Mouse (Mus musculus): ENCODE measurements around the gene Fam129a. TPM values are rescaled to one million over a fixed set of nuclear protein-coding genes. Genes with fewer than 3 reads are reported as not detected.
A peak's percentile ranks its signal among the peaks of the same experiment; 100 is the strongest.

Fam129a gene
- polyA plus RNA-seq, 1 experiment from 2014 or later: 10.5 TPM

DNA sequence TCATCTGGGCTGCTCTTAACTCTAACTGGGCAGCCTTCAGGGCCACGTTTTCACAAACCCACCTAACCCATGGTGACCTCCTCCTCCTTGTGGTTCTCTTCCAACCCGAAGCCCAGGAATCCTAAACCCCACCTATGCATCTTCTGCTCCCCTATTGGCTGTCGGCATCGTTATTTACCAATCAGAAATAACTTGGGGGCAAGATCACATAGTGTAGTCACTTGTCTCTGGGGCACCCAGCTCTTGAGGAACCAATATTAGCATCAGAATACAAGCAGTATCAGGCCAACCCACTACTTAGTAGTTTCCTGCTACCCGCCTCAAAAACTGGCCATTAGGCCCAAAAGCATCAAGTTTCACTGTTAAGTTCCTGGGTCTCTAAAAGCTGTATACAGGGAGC is 141.7 kb downstream of the Fam129a start:
- Histone ChIP-seq H3K27ac (no peak overlapping the region), H3K27me3 (no peaks in the 10 kb centered on the region), H3K9me3 (replicated peaks) (no peaks in the 10 kb centered on the region), H3K36me3 (no peaks in the 10 kb centered on the region), H3K9ac (no peak overlapping the region), H3K4me2 (no peak overlapping the region), H3K4me3 (replicated peaks) (no peak overlapping the region), H3K4me1 (peaks cover 14% of the 10 kb centered on the region)
- WGBS: 45% methylated on average over 5 of the region's 5 CpGs
- ATAC-seq (replicated peaks; ENCODE audit: low FRiP score): no peak

DNA sequence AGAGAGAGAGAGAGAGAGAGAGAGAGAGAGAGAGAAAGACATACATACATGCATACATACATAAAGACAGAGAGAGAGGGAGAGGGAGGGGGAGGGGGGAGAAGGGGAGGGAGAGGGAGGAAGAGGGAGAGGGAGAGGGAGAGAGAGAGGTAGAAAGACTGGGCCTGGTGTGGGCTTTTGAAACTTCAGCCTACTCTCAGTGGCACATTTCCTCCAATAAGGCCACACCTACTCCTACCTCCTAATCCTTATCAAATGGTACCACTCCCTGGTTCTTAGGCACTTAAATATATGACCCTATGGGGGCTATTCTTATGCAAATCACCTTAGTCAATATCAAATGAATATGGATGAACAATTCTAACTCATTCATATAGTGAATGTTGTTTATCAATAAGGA is 142.6 kb downstream of the Fam129a start:
- ATAC-seq (replicated peaks; ENCODE audit: low FRiP score): no peak
- Histone ChIP-seq H3K27ac (no peak overlapping the region), H3K36me3 (no peaks in the 10 kb centered on the region), H3K4me1 (peaks cover 12% of the 10 kb centered on the region), H3K9ac (no peak overlapping the region), H3K9me3 (replicated peaks) (no peaks in the 10 kb centered on the region), H3K4me2 (no peak overlapping the region), H3K4me3 (replicated peaks) (no peak overlapping the region), H3K27me3 (no peaks in the 10 kb centered on the region)

DNA sequence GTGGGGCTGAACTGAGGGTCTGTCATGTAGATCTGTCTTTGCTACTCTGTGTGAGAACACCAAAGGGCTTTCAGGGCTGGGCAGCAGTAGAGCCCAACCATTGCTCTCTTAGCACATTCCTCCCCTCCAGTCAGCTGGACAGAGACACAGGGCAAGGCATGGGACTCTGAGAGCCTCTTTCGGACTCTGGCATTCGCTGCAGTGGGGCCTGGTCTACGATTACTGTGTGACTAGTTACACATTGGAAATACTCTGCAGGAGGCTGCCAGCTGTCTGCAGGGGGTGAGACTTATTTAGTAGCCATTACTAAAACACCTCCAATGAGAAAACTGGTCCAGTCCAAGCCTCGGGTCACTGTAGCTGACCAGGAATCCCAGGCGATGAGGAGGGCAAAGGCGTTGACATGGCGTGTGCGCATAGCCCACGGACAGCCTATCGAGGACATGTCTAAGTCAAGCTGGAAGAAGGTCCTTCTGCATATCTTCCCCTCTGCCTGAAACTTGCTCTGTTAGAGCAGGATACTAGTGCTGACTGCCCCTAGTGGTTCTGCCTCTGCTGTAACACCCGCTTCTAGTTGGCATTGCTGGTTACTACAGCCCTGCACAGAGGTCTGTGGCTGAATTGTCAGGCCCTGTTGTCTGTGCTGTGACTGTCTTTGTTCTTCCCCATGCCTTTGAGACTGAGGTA is 145.2 kb downstream of the Fam129a start:
- ATAC-seq (replicated peaks; ENCODE audit: low FRiP score): peak; percentile 93
- H3K27ac ChIP-seq: peak overlapping the region; percentile 70

DNA sequence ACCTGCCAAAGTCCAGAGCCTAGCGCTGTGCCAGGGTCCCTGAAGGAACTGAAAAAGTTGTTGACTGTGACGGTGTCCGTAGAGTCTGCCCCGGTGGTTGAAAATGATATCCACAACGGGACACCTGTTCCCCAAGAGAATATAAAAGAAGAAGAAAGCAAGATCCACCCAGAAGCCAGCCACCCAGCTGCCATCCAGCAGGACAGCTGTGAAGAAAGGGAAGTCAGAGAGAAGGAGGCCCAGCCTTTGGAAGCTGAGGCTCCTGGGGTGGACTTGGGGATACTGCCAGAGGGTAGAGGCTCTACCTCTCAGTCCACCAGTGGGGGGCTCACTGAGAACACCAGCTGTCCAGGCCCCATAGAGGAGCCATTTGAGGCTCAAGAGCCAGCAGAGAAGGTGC is 146.6 kb downstream of the Fam129a start:
- Histone ChIP-seq H3K36me3 (no peaks in the 10 kb centered on the region), H3K4me3 (replicated peaks) (no peak overlapping the region), H3K9ac (no peak overlapping the region), H3K27ac (no peak overlapping the region), H3K4me1 (0 out of 2 replicates have a peak, but pooled peaks cover 5% of the 10 kb centered on the region), H3K27me3 (no peaks in the 10 kb centered on the region), H3K4me2 (no peak overlapping the region), H3K9me3 (replicated peaks) (no peaks in the 10 kb centered on the region)
- 93% methylated on average over 5 of the region's 5 CpGs for WGBS
- no peak for ATAC-seq (replicated peaks; ENCODE audit: low FRiP score)

More for the DNA sequence above, 145.2 kb downstream of the Fam129a start:
- H3K9me3 ChIP-seq (replicated peaks): no peaks in the 10 kb centered on the region
- H3K36me3 ChIP-seq: no peaks in the 10 kb centered on the region
- no peak overlapping the region for H3K4me2 ChIP-seq
- 0 out of 2 replicates have a peak, but pooled peaks cover 5% of the 10 kb centered on the region for H3K4me1 ChIP-seq
- H3K4me3 ChIP-seq (replicated peaks): no peak overlapping the region
- H3K9ac ChIP-seq: no peak overlapping the region
- 72% methylated on average over 11 of the region's 11 CpGs for WGBS
- no peaks in the 10 kb centered on the region for H3K27me3 ChIP-seq

DNA sequence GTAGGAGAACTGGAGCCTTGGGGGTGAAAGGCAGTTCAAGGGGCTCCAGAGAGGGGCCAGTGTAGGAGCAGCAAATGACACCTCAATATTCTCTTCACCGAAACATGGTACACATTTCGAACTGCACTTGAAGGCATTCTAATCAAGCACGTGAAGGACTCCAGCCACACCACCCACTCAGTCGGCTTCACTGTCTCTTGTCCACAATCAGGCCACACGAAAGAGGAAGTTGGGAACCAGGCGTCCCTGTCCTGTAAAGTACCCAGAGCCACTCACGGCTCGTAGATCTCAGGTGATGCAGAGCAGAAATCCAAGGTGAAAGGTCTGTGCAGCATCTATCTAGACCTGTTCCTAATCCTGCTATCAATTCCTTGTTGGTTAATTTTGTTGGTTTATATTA is 147.6 kb downstream of the Fam129a start:
- no peak overlapping the region for H3K9ac ChIP-seq
- WGBS: 89% methylated on average over 8 of the region's 8 CpGs
- H3K4me1 ChIP-seq: 0 out of 2 replicates have a peak, but pooled peaks cover 5% of the 10 kb centered on the region
- H3K36me3 ChIP-seq: no peaks in the 10 kb centered on the region
- H3K9me3 ChIP-seq (replicated peaks): no peaks in the 10 kb centered on the region
- H3K4me2 ChIP-seq: no peak overlapping the region
- no peaks in the 10 kb centered on the region for H3K27me3 ChIP-seq
- no peak overlapping the region for H3K27ac ChIP-seq
- H3K4me3 ChIP-seq (replicated peaks): no peak overlapping the region
- no peak for ATAC-seq (replicated peaks; ENCODE audit: low FRiP score)

DNA sequence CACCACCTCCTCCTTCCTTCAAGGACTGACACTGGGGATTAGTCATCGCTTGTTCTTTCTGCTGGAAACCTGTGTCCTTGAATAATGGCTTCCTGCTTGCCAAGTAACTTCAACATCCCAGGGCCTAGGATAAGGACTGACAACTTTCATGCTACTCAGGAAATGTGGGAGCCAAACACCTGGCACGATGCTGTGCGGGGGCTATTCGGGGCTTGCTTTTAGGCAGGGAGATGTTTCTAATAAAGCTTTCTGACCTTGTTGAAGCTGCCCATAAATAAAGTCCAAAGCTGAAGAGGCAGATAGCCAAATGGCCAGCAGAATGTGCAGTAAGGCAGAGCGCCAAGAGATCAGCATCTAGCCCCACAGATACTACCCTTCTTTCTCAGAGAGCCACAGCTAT is 148.9 kb downstream of the Fam129a start:
- Histone ChIP-seq H3K9ac (no peak overlapping the region), H3K4me3 (replicated peaks) (no peak overlapping the region), H3K27me3 (no peaks in the 10 kb centered on the region), H3K9me3 (replicated peaks) (no peaks in the 10 kb centered on the region), H3K36me3 (no peaks in the 10 kb centered on the region), H3K4me2 (no peak overlapping the region), H3K27ac (no peak overlapping the region), H3K4me1 (0 out of 2 replicates have a peak, but pooled peaks cover 5% of the 10 kb centered on the region)
- no peak for ATAC-seq (replicated peaks; ENCODE audit: low FRiP score)
- WGBS: 51% methylated on average over 5 of the region's 5 CpGs

DNA sequence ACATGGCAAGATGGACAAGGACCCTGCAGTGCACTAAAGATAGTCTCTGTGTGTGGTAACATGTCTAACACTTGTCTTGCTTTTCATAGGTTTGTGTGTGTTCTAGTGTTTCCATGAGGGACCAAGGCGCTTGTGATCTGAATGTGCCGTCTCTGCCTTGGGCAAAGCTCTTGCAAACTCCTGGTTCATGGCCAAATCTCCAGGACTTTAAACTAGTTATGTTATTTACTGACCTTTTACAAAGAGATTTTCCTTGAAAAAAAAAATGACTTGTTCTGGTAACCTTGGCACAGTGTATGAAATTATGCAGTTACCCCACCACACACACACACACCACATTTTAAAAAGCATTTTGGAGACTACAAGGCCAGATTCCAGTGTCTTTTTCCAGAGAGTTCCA is 149.6 kb downstream of the Fam129a start:
- H3K27me3 ChIP-seq: no peaks in the 10 kb centered on the region
- H3K9me3 ChIP-seq (replicated peaks): no peaks in the 10 kb centered on the region
- 88% methylated on average over 2 of the region's 2 CpGs for WGBS
- H3K4me2 ChIP-seq: no peak overlapping the region
- no peak for ATAC-seq (replicated peaks; ENCODE audit: low FRiP score)
- H3K4me3 ChIP-seq (replicated peaks): no peak overlapping the region
- H3K4me1 ChIP-seq: 0 out of 2 replicates have a peak, but pooled peaks cover 5% of the 10 kb centered on the region
- no peak overlapping the region for H3K9ac ChIP-seq
- no peak overlapping the region for H3K27ac ChIP-seq
- H3K36me3 ChIP-seq: no peaks in the 10 kb centered on the region

DNA sequence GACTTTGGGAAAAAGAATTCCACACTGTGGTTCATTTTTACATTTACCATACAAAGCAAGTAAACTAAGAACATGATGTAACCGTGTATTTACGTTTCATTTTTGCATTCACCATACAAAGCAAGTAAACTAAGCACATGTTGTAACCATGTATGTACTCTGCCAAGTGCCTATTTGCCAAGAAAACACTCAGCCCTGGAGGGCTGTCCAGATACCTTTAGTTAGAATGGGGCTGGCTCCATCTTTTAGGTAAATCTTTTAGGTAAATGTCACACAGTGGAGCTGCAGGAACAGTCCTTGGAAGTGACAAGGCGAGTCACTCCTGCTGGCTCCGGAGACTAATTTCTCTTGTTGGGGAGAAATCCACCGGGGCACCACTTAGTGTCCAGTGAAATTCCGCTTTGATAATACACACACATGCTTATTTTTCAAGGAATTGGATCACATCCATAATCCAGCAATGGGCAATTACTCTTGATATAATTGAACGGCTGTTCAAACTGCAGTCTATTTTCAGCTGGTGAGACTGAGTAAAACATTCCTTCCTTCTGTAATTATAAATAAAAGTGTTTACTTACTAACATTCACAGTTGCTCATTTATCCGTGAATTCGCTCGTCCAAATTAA is 150.5 kb downstream of the Fam129a start:
- Histone ChIP-seq H3K27me3 (no peaks in the 10 kb centered on the region), H3K27ac (no peak overlapping the region), H3K9ac (no peak overlapping the region), H3K36me3 (no peaks in the 10 kb centered on the region), H3K4me3 (replicated peaks) (no peak overlapping the region), H3K4me1 (0 out of 2 replicates have a peak, but pooled peaks cover 5% of the 10 kb centered on the region), H3K4me2 (no peak overlapping the region), H3K9me3 (replicated peaks) (no peaks in the 10 kb centered on the region)
- no peak for ATAC-seq (replicated peaks; ENCODE audit: low FRiP score)
- 79% methylated on average over 10 of the region's 10 CpGs for WGBS

DNA sequence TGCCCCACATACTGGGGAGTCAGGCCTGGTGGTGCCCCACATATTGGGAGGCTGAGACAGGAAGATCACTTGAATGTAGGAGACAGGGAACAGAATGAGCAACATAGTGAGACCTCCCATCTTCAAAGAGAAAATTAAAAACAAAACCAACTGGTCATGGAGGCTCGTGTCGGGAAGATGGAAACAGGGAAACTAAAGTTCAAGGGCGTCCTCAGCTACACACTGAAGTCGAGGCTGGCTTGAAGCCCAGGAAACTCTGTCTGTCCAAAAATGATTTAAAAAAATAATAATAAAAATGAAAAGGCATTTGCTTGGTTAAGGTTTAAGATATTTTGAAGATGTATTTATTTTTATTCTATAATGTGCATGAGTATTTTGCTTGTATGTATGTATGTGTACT is 152.8 kb downstream of the Fam129a start:
- Histone ChIP-seq H3K36me3 (no peaks in the 10 kb centered on the region), H3K4me1 (0 out of 2 replicates have a peak, but pooled peaks cover 5% of the 10 kb centered on the region), H3K9ac (no peak overlapping the region), H3K4me3 (replicated peaks) (no peak overlapping the region), H3K27me3 (no peaks in the 10 kb centered on the region), H3K4me2 (no peak overlapping the region), H3K9me3 (replicated peaks) (no peaks in the 10 kb centered on the region), H3K27ac (no peak overlapping the region)
- no peak for ATAC-seq (replicated peaks; ENCODE audit: low FRiP score)
- WGBS: 74% methylated on average over 4 of the region's 4 CpGs

DNA sequence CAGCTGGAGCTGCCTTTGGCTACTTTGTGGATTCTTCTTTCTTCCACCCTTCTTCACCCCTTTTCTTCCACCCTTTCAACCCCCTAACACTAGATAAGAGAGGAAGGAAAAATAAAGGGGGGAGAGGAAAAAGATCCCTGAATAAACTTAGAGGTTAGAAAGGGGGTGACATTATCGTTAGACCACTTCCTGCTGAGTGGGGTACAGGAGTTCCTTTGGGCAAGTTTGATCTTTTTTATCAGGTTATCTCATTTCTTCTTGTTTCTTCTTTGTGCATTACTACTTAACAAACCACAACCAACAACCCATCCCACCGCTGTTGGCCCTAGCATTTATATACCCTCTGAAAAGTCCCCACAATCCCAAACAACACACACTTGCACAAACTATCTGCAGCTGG is 154.6 kb downstream of the Fam129a start:
- Histone ChIP-seq H3K9ac (no peak overlapping the region), H3K27ac (no peak overlapping the region), H3K27me3 (no peaks in the 10 kb centered on the region), H3K4me3 (replicated peaks) (no peak overlapping the region), H3K4me2 (no peak overlapping the region), H3K36me3 (no peaks in the 10 kb centered on the region), H3K9me3 (replicated peaks) (no peaks in the 10 kb centered on the region), H3K4me1 (no peaks in the 10 kb centered on the region)
- ATAC-seq (replicated peaks; ENCODE audit: low FRiP score): no peak
- 70% methylated on average over 2 of the region's 2 CpGs for WGBS

DNA sequence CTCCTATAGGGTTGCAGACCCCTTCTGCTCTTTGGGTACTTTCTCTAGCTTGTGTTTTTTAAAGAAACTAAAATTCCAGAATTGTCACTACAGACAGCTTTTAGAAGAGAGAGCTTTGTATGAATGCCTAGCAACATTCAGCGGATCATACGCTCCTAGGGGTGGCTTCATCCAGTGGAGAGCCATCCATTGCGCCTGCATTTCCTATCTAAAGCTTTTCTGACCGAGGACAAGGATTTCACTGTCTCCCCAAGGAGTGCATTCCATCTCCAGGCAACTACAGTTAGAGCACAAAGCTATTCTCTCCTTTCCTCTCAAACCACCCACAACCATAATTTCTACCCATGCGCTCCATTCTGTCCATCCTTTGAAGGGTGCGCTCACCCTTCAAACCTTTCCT is 155.4 kb downstream of the Fam129a start:
- Histone ChIP-seq H3K27ac (no peak overlapping the region), H3K4me2 (no peak overlapping the region), H3K4me3 (replicated peaks) (no peak overlapping the region), H3K9me3 (replicated peaks) (no peaks in the 10 kb centered on the region), H3K9ac (no peak overlapping the region), H3K27me3 (no peaks in the 10 kb centered on the region), H3K36me3 (no peaks in the 10 kb centered on the region), H3K4me1 (no peaks in the 10 kb centered on the region)
- 90% methylated on average over 6 of the region's 6 CpGs for WGBS
- no peak for ATAC-seq (replicated peaks; ENCODE audit: low FRiP score)

DNA sequence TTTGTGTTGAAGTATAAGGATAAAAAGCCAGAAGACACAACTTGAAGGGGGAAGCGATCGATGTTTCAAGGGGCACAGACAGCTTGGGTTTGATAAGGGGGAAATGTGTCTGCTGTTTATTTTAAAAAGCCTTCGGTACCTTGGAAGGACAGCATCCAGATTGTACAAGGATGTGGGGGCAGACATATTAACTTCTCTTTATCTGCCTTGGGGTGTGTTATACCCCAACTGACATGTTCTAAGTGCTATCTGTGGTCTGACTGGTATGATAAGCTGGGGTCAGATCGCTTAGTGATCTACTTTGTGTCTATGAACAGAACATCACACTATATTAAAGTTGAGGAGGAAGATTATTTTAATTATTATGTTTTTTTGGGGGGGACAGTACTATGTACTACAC is 157.2 kb downstream of the Fam129a start:
- WGBS: 88% methylated on average over 4 of the region's 4 CpGs
- ATAC-seq (replicated peaks; ENCODE audit: low FRiP score): no peak
- Histone ChIP-seq H3K4me3 (replicated peaks) (no peak overlapping the region), H3K27ac (no peak overlapping the region), H3K4me1 (no peaks in the 10 kb centered on the region), H3K4me2 (no peak overlapping the region), H3K36me3 (no peaks in the 10 kb centered on the region), H3K27me3 (no peaks in the 10 kb centered on the region), H3K9ac (no peak overlapping the region), H3K9me3 (replicated peaks) (no peaks in the 10 kb centered on the region)
